Mouse (Mus musculus) myocyte (in vitro differentiated cells): ENCODE data around the gene Asprv1. TPM values are rescaled to one million over a fixed set of nuclear protein-coding genes. Genes with fewer than 3 reads are reported as not detected.

Experiments used
- H3K27me3 ChIP-seq: one replicate; pipeline ENCODE4 v1.6.1; 2011; ENCODE audit not compliant: control insufficient read depth, insufficient read depth, insufficient read length
- H3K36me3 ChIP-seq: one replicate; pipeline ENCODE4 v1.6.1; 2011; ENCODE audit not compliant: control insufficient read depth, insufficient read depth
- H3K4me2 ChIP-seq: one replicate; pipeline ENCODE4 v1.6.1; 2011; ENCODE audit warnings: low read depth, control low read depth
- H3K4me3 ChIP-seq: one replicate; pipeline ENCODE4 v1.5.1; 2011; ENCODE audit warnings: mild to moderate bottlenecking, control low read depth, moderate library complexity
- H3K79me2 ChIP-seq: one replicate; pipeline ENCODE4 v1.6.1; 2011; ENCODE audit not compliant: control insufficient read depth, insufficient read depth
- H3ac ChIP-seq: one replicate; pipeline ENCODE4 v1.6.1; 2011; ENCODE audit not compliant: control insufficient read depth, insufficient read length
- CEBPB ChIP-seq: IDR thresholded peaks from 2 replicates; pipeline ENCODE4 v1.6.1; 2011; ENCODE audit warnings: mild to moderate bottlenecking, moderate library complexity; ENCODE audit not compliant: poor library complexity, insufficient read depth, severe bottlenecking
- E2F4 ChIP-seq: IDR thresholded peaks from one replicate; pipeline ENCODE4 v1.6.1; 2011; ENCODE audit warnings: mild to moderate bottlenecking, control low read depth, moderate library complexity; ENCODE audit not compliant: insufficient read depth
- MAX ChIP-seq: IDR thresholded peaks from one replicate; pipeline ENCODE4 v1.6.1; 2011; ENCODE audit warnings: low read depth, mild to moderate bottlenecking, control low read depth
- MYOD1 ChIP-seq, 3 experiments: IDR thresholded peaks; one replicate each; pipeline ENCODE4 v1.6.1; 2011; ENCODE audit warnings: control low read depth in 2 of 3, low read depth in 2 of 3, mild to moderate bottlenecking in 2 of 3, moderate library complexity in 1 of 3; ENCODE audit not compliant: insufficient read length in 2 of 3, control insufficient read depth in 1 of 3
- MYOG ChIP-seq, 3 experiments: IDR thresholded peaks; one replicate each; pipeline ENCODE4 v1.6.1; 2011; ENCODE audit warnings: control low read depth in 2 of 3, low read depth in 2 of 3, mild to moderate bottlenecking in 2 of 3; ENCODE audit not compliant: insufficient read length in 2 of 3, control insufficient read depth in 1 of 3, insufficient read depth in 1 of 3
- POLR2A ChIP-seq: IDR thresholded peaks from one replicate; pipeline ENCODE4 v1.6.1; 2011; ENCODE audit warnings: low read depth, mild to moderate bottlenecking, control low read depth, moderate library complexity; ENCODE audit not compliant: insufficient read length
- POLR2AphosphoS2 ChIP-seq: IDR thresholded peaks from one replicate; pipeline ENCODE4 v1.6.1; 2011; ENCODE audit warnings: low read depth, control low read depth; ENCODE audit not compliant: insufficient read length
- REST ChIP-seq: IDR thresholded peaks from one replicate; pipeline ENCODE4 v1.6.1; 2011; ENCODE audit warnings: mild to moderate bottlenecking, control low read depth, moderate library complexity; ENCODE audit not compliant: insufficient read depth, insufficient read length
- SRF ChIP-seq: IDR thresholded peaks from one replicate; pipeline ENCODE4 v1.6.1; 2011; ENCODE audit warnings: low read depth; ENCODE audit not compliant: control insufficient read depth, insufficient read length
- TCF12 ChIP-seq: IDR thresholded peaks from one replicate; pipeline ENCODE4 v1.6.1; 2011; ENCODE audit warnings: mild to moderate bottlenecking, control low read depth; ENCODE audit not compliant: poor library complexity, insufficient read depth, severe bottlenecking
- TCF3 ChIP-seq: IDR thresholded peaks from one replicate; pipeline ENCODE4 v1.6.1; 2011; ENCODE audit warnings: low read depth, control low read depth; ENCODE audit not compliant: insufficient read length
- USF1 ChIP-seq: IDR thresholded peaks from one replicate; pipeline ENCODE4 v1.6.1; 2011; ENCODE audit warnings: low read depth, mild to moderate bottlenecking, control low read depth, moderate library complexity
- polyA plus RNA-seq: library from polyadenylated mRNA; unstranded; fragments of >200 nt; fragmentation: generic; extraction: Trizol; gene quantifications from one replicate; pipeline ENCODE4 v1.2.1, GENCODE M21; 2012; ENCODE audit warnings: missing spikeins

Gene Asprv1
- polyA plus RNA-seq, 1 experiment: 0.34 TPM

DNA sequence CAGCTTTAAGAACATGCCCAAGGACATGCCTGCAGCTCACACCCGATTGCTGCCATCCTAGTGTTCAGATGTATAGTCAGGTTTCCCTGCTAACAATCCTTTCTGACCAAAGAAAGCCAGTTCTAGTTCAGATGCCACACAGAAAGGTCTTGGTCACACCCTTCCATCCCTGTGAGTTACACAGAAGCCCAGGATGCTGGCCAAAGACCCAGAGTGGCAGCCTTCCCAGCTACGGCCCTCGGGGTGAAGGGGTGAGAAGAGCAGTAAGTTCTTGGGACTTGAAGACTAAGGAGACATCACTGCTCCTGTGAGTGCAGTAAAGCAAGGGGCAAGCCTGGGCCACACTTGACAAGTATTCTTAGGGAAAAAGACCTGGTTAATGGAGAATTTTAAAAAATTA, 44.8 kb upstream of the Asprv1 start:
- H3K4me3 ChIP-seq: no peak overlapping the region
- H3K4me2 ChIP-seq: no peak overlapping the region
- no peaks in the 10 kb centered on the region for H3K27me3 ChIP-seq
- TF ChIP-seq SRF (no peak), MYOD1 (IDR thresholded peaks at IDR 0.05; ENCODE audit: control insufficient read depth in 1 of 3, insufficient read length in 2 of 3, low read depth in 2 of 3) (no peak), MYOG (IDR thresholded peaks at IDR 0.05; ENCODE audit: control insufficient read depth in 1 of 3, insufficient read depth in 1 of 3, insufficient read length in 2 of 3, low read depth in 2 of 3) (no peak), MAX (no peak), E2F4 (no peak), TCF12 (no peak)
- H3K36me3 ChIP-seq: no peaks in the 10 kb centered on the region
- H3ac ChIP-seq: no peak overlapping the region
- no peaks in the 10 kb centered on the region for H3K79me2 ChIP-seq

DNA sequence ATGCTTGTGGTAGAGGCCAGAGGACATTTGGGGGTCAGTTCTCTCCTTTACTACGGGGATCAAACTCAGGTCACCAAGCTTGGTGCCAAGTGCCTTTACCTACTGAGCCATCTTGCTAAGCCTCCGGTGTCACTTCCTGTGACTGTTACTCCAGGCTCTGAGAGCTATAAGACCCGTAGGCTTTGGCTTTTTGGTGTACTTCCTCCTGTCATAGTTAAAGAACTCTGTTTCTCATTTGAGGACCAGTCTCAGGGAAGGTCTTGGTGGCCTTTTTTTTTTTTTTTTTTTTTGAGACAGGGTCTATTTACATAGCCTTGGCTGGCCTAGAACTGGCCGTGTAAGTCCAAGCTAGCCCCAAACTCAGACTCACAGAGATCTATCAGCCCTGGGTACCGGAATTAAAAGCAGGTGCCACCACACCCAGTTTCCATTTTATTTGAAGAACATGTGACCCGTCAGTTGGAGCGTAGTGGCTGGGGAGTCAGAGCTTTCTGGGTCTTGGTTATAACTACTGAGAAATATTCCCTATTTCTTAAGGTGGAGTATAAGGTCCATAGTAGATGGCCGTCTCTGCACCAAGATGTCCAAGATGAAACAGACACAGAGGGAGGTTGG, 44.3 kb upstream of the Asprv1 start:
- TF ChIP-seq SRF (no peak), CEBPB (no peak), REST (no peak), POLR2A (no peak), MYOG (IDR thresholded peaks at IDR 0.05; ENCODE audit: control insufficient read depth in 1 of 3, insufficient read depth in 1 of 3, insufficient read length in 2 of 3, low read depth in 2 of 3) (no peak), E2F4 (no peak)
- Histone ChIP-seq H3K4me3 (no peak overlapping the region), H3K79me2 (no peaks in the 10 kb centered on the region), H3K4me2 (peak overlapping the region; percentile 97), H3ac (no peak overlapping the region), H3K36me3 (no peaks in the 10 kb centered on the region), H3K27me3 (no peaks in the 10 kb centered on the region)

DNA sequence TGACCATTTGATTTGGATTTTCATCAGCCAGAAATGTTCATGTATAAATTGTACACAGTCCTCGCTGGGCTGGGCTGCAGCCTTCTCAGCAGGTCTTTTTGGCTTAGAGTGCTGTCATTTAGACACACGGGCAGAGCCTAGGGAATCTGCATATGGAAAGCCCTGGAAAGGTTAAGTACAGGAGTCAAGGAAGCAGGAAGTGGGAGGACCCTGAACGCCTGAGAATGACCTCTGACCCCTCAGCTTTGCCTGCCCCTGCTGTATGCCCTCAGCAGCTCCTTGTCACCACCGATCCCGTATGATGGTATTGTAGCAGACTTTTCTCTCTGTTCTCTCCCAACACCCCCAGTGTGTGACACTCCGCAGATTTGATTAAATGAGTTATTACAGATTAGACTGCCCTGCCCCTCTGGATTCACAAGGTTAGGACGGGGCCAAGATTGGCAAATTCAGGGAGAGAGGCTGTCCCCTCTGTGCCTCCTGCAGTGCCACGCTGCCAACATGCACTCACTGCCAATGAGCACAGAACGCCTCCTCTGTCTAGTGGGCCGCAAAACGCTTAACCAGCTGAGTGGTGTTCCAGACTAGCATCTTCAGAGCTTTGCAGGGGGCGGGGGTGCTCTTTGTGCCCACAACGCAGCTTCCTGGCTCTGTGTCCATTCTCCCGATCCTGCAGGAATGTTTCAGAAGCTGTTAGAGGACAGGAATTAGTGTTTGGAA, 43.5 kb upstream of the Asprv1 start:
- Histone ChIP-seq H3ac (no peak overlapping the region), H3K79me2 (no peaks in the 10 kb centered on the region), H3K4me3 (peak overlapping the region; percentile 18), H3K4me2 (peak overlapping the region; percentile 97), H3K36me3 (no peaks in the 10 kb centered on the region), H3K27me3 (no peaks in the 10 kb centered on the region)
- TF ChIP-seq SRF (no peak), TCF3 (no peak), E2F4 (no peak), MAX (no peak), TCF12 (no peak)

DNA sequence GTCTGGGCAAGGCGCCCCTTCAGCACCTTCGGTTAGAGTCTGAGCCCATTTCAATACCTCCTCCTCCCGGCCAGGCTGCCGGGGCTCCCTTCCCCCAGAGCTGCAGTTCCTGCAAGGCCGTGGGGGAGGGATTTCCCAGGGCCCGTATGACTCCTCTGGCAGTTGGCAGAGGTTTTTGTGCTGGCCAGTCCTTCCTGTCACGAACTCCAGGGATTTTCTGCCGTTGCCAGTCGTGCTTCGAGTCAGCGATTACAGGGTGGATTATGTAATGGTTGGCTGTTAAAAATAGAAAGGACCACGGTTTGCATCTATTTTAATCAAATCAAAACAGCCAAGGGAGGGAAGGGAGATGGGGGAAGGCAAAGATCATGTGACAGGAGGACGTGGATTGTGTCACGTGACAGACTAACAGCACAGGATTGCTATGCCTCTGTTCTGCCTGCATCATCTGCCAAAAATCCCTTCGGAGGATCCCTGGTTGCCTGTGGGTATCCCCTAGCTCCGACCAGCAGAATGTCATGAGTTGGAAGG, 42.8 kb upstream of the Asprv1 start:
- no peaks in the 10 kb centered on the region for H3K79me2 ChIP-seq
- no peak overlapping the region for H3ac ChIP-seq
- H3K36me3 ChIP-seq: no peaks in the 10 kb centered on the region
- no peaks in the 10 kb centered on the region for H3K27me3 ChIP-seq
- TF ChIP-seq SRF: no peak
- TF ChIP-seq POLR2AphosphoS2: no peak
- TF ChIP-seq REST: no peak
- TF ChIP-seq MYOG (IDR thresholded peaks at IDR 0.05; ENCODE audit: control insufficient read depth in 1 of 3, insufficient read depth in 1 of 3, insufficient read length in 2 of 3, low read depth in 2 of 3): no peak
- TF ChIP-seq MYOD1 (IDR thresholded peaks at IDR 0.05; ENCODE audit: control insufficient read depth in 1 of 3, insufficient read length in 2 of 3, low read depth in 2 of 3): no peak
- no peak for TF ChIP-seq TCF12
- no peak for TF ChIP-seq E2F4
- TF ChIP-seq MAX: no peak
- peak; percentile 64 for TF ChIP-seq POLR2A
- TF ChIP-seq CEBPB: peak; percentile 52; the same call in 1 of the 2 replicates
- peak; percentile 100 for TF ChIP-seq USF1
- TF ChIP-seq TCF3: no peak
- H3K4me2 ChIP-seq: peak overlapping the region; percentile 97
- H3K4me3 ChIP-seq: peak overlapping the region; percentile 18

DNA sequence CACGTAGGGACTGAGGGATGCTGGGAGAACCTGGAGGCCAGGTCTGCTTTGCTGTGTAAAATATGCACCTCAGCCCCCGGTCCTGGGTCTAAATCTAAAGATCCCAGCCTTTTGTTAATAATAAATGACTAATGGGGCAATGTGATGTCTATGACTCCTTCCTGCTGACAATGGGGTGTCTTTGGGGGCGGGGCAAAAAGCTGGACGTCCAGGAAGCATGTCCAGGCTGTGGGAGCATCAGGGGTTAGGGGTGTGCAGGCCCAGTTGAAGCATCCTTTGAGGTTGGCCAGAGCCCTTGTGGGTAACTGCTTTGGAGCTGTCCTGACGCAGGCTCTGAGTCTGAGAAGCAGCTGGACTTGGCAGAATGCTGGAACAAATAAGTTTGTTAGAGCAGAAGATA, 41.9 kb upstream of the Asprv1 start:
- Histone ChIP-seq H3K79me2 (no peaks in the 10 kb centered on the region), H3K4me3 (no peak overlapping the region), H3K36me3 (no peaks in the 10 kb centered on the region), H3ac (no peak overlapping the region), H3K4me2 (no peak overlapping the region), H3K27me3 (no peaks in the 10 kb centered on the region)
- TF ChIP-seq POLR2AphosphoS2 (no peak), MAX (no peak), CEBPB (no peak)
